Mouse (Mus musculus) CD4-positive, CD25-positive, alpha-beta regulatory T cell, adult 4 months (primary cell): Measurements from ENCODE around the gene Esx1. TPM values are rescaled to one million over a fixed set of nuclear protein-coding genes. Genes with fewer than 3 reads are reported as not detected.
A peak's percentile ranks its signal among the peaks of the same experiment; 100 is the strongest.

ENCODE experiments used
- ATAC-seq: one replicate; pipeline ENCODE4 v1.8.0; 2017
- polyA plus RNA-seq, 2 experiments: library from polyadenylated mRNA; unstranded; fragments of 100-300 nt; shearing (Covaris generic); gene quantifications; one replicate each; pipeline ENCODE4 v1.2.1; 2017

The Esx1 gene
- polyA plus RNA-seq: not detected

DNA sequence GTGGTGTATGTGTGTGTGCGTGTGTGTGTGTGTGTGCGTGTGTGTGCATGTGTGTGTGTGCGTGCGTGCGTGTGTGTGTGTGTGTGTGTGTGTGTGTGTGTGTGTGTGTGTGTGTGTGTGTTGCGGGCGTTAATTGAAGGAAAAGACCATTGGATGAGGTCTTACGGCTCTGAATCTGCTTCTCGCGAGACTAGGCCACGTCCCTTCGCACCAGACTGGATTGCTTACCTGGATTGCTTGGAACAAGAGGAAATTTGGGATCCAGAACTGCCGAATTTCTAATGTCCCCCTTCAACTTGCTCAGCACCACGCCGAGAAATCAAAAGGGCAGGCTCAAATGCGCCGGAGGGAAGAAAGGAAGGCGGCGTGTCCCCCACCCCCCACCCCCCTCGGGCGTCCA lies at the start of gene Esx1:
Gene Esx1, minus strand, starts transcription at position 366 of the 400 bp plus-strand sequence.
- ATAC-seq: no peak

DNA sequence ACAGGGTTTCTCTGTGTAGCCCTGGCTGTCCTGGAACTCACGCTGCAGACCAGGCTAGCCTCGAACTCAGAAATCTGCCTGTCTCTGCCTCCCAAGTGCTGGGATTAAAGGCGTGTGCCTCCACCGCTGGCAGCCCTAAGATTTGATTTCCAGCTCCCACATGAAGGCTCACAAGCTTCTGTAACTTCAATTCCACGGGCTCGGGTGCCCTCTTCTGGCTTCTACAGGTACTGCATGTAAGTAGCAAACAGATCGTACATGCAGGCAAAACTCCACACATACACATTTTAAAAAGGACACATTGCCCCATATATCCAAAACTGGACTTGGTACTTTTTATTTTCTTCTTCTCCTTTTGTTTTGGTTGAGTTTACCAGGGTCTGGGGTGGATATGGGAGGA lies 48.1 kb upstream of the Esx1 start:
- no peak for ATAC-seq

DNA sequence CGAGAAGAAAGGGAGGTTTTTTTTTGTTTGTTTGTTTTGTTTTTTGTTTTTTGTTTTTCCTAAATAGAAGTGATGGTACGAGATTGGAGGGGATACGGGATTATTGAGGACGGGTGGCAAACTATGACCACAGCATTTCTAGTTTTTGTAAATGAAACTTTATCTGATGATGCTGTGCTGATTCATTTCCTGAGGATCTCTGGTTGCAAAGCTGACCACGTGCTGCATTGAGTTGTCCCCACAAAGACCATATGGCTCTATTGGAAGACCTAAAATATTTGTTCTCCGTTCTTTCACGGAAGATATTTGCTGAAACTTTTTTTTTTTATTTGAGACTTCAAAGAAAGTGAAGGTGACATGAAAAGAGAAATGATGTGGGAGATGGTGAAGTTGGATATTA lies 45.8 kb upstream of the Esx1 start:
- no peak for ATAC-seq

DNA sequence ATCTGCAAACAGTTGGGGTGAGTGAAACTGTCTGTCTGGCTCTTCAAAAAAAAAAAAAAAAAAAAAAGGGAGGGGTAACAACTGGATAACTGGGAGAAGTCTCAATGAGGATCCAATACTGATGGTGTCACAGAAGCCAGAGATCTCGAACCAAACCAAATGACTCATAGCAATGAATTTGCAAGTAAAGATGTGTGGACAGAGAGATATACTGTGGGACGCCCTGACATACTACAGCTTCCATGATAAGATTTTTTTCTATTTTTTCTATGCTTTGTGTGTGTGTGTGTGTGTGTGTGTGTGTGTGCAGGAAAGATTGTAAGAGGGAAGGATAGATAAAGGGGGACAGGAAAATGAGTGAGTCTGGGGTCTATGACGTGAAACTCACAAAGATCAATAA lies 43.7 kb upstream of the Esx1 start:
- ATAC-seq: no peak

DNA sequence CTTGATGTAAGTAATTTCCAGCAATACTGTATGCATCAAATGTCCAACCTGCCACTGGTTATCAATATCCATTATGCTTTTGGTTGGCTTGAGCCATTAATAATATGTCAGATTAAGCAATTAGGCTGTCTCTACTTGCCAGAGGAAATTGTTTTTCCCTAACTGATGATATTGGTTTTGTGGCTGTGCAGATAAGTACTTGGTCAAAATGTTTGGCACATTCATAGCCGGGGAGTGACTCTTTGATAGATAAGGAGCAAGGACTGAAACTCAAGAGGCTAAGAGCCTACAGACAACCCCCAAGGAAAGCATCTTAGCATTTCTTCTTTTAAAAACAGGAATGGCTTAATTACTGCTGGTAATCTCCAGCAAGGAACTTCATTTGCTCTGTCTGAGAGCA lies 40.8 kb upstream of the Esx1 start:
- no peak for ATAC-seq

DNA sequence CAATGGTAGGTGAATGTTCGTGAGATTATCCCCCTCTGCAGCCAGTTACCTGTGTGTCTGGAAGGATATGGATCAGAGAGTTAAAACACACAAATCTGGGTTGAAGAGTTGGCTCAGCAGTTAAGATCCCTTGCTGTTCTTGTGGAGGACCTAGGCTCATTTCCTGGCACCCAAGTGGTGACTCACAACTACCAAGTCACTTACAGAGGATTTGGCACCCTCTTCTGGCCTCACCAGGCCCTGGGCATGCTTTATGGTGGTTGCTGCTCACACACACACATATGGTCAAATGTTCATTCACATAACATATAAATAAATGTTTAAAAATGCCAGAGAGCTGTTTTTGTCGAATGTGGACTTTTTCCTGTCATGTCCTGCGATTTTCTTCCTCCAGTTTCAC lies 39.1 kb upstream of the Esx1 start:
- ATAC-seq: no peak

DNA sequence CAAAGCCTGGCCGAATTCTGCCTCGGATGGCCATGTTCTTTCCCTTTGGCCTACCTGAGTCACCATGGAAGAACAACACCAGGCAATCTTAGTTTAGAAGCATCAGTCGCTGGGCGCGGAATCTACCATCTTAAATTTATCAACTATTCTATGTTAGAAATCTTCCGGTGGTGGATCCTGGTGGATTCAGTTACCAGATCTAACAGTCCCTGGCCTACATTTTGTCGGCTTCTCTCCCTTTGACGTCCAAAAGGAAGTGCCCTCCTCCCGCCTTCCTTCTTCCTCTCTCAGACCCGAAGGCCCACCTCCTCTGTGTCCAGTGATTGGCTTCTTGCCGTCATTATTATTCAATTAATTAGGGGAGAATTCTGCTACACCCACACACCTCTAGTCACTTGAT lies 27.2 kb upstream of the Esx1 start:
- no peak for ATAC-seq

DNA sequence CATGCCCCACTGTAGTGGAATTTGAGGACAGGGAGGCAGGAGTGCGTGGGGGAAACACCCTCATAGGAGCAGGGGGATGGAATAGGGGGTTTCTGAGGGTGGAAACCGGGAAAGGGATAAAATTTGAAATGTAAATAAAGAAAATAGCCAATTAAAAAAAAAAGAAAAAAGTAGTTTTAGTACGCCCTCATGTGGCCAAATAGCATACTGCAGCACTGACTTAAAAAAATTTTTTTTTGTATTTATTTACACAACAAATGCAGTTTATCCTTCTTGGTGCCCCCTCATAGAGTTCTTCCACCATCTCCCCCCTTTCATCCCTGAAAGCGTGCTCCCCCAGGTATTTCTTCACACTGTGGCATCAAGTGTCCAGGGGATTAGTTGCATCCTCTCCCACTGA lies 22.8 kb upstream of the Esx1 start:
- ATAC-seq: no peak

DNA sequence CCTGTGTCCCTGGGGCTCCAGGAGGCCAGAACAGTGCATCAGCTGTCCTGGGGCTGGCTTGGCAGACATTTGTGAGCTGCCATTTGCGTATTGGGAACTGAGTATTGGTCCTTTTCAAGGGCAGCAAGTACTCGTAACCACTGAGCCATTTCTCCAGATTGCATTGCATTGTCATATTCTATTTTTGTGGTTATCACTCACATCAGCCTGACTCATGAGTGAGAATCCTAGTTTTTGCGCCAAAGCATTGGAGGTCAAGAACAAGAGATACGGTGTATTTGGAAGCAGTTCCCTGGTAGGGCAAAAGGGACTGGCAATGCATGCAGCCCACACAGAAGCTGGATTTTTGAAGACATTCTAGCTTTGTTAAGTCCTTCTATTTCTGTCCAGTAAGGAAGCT lies 21.8 kb upstream of the Esx1 start:
- no peak for ATAC-seq

DNA sequence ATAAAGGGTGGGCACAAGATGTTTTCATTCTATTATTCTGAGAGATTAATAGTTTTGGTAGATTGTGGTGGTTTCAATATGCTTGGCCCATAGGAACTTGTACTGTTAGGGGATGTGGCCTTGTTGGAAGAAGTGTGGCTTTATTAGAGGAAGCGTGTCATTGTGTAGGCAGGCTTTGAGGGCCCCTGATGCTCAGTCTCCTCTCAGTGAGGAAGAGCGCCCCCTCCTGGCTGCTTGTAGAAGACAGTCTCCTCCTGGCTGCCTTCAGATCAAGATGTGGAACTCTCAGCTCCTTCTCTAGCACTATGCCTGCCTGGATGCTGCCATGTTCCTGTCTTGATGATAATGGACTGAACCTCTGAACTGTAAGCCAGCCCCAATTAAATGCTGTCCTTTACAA lies 20.7 kb upstream of the Esx1 start:
- peak; percentile 41 for ATAC-seq

DNA sequence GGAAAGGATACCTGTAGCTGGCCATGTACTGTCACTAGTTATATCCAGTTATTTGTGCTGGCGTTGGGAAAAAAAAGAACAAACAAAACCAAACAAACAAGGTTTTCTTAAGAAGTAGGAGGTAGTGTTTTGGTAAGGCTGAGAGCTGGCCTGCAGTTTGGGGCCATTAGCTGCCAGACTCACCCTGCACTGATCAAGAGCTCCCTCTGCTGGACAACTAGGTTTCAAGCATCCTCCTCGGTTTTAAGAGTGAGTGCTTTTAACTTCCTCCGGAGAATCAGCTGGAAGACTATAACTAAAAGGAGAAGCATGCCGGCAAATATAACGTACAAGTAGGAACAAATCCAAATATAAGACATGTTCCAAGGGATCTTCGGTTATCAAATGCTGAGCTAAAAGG lies 19.8 kb upstream of the Esx1 start:
- peak; percentile 63 for ATAC-seq

DNA sequence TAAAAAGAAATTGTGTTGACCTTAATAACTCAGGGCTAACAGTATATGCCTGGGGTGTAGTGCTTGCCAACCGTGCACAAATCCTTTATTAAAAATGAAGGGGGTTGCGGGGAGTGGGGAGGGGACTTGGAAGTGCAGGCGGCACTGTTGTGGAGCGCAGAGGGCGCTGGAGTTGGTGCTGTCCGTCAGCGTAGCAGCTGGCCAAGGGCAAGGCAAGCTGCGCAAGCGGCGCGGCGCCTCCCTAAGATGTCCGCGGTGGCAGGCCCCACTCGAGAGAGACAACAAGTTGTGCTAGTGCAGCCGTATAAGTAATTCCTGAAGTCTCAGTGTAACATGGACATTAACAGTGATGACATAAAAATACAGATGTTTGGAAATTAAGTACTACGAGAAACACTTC lies 5.7 kb upstream of the Esx1 start:
- ATAC-seq: no peak

DNA sequence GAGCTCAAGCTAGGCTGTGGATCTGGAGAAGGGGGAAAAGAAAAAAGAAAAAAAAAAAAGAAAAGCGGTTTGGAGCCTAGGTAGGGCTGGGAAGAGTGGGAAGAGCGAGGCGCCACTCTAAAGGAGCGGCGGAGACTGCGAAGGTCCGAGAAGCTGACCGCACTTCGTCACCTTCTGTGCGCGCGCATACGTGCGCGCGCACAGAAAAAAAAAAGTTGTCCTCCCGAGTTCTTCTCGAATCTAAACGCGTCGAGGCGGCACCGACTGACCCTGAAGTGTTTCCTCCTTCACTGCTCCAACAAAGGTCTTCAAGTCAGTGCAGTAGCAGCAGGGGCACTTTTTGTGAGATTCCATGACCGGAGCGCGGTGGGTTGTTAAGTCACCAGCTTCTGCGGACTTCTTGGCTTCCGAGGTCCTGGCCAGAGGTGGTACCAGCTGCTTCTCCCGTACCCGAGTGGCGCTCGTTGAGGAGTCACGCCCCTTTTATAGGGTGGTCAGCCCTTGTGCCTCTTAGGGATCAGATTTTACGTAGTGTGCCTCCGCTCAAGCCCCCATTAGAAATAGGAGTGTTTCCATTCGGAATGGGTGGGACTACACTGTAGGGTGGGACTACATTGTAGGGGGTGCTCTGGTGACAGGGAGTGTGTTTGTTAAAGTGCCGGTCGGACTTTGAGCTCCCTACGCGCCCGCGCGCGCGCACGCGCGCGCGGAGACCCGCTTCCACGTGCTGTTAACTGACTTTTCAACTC lies 2.0 kb downstream of the Esx1 start:
- ATAC-seq: no peak

DNA sequence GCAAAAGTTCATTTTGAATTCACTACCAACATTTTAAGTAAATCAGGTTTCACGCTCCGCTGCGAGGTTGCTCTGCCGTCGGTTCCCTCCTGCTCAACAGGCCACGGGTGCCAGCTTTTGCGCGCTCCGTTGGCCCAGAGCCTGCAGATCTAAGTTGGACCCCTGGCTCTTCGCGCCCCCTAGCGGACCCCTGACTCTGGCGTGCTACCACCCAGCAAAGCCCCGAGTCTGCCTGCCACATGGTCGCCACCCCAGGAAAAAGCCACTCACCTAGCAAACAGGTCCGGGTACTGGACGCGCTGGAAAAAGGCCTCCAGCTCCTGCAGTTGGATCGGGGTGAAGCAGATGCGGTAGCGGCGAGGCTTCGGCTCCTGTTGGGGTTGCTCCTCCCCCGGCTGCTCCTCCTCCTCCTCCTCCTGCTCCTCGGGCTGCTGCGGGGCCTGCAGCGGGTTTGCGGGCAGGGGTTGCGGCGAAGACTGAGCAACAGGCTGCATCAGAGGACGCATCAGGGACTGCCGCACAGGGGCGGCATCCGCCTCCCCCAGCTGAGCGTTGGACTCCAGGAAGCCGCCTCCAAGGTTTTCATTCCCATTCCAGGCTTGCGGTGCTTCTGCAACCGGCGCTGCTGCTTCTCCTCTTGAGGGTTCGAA lies 3.7 kb downstream of the Esx1 start:
- ATAC-seq: peak; percentile 47

DNA sequence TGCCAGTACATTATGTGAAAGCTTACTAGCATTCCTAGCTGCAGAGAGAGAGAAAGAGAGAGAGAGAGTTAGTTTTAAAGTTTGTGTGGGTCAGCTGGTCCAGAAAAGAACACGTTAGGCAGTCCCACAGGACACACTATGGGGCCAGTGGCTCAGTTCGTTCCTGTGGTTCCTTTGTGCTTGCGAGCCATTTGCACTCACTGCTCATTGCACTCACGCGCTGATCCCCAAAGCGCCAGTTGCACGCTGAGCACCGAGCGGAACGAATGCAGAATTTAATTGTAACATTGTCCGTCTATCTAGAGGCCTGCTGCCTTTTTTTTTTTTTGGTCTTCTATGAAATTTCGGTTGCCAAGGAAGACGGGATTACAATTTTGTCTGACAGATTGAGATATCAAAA lies 15.4 kb downstream of the Esx1 start:
- no peak for ATAC-seq

DNA sequence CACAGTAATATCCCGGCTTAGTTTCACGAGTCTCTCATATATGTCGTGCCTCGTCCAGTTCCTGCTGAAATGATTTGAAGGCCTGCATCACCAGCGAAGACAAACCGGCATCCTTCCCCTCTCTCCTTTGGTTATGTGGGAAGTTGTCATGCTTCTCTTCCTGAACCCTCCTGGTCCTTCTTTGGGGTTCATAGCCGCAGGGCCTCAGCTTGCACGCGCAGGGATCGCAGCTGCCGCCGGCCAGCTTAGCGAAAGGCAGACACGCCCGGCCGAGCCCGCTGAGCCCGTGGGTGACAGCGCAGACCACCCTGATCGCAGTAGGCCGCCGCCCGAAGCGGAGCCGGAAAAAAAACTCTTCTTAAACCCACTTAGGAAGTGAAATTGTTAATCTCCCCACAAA lies 17.4 kb downstream of the Esx1 start:
- no peak for ATAC-seq

Other genes starting within 250 kb of the Esx1 start
- not detected for gene H2bfm, start 194.8 kb downstream of the Esx1 start, polyA plus RNA-seq
- gene Tmsb15b2, start 146.6 kb downstream of the Esx1 start, polyA plus RNA-seq: 10 to 100 TPM; 12.5 to 78.4 TPM
- 10 to 100 TPM in 1 of 2 experiments, 1 to 10 TPM in 1; 3.0 to 17.7 TPM for gene Tmsb15l, start 145.2 kb downstream of the Esx1 start, polyA plus RNA-seq
- 10 to 100 TPM; 24.2 to 27.3 TPM for gene Tmsb15b1, start 145.2 kb downstream of the Esx1 start, polyA plus RNA-seq
- 10 to 100 TPM; 45.7 to 49.4 TPM for gene Zcchc18, start 128.9 kb downstream of the Esx1 start, polyA plus RNA-seq
- gene Slc25a53, start 83.8 kb downstream of the Esx1 start, polyA plus RNA-seq: 1 to 10 TPM; 5.9 to 9.5 TPM
- 1 to 10 TPM; 3.3 to 6.2 TPM for gene Fam199x, start 72.5 kb downstream of the Esx1 start, polyA plus RNA-seq